13 mouse cellular contexts compared by ENCODE assay signal in the genomic region with DNA sequence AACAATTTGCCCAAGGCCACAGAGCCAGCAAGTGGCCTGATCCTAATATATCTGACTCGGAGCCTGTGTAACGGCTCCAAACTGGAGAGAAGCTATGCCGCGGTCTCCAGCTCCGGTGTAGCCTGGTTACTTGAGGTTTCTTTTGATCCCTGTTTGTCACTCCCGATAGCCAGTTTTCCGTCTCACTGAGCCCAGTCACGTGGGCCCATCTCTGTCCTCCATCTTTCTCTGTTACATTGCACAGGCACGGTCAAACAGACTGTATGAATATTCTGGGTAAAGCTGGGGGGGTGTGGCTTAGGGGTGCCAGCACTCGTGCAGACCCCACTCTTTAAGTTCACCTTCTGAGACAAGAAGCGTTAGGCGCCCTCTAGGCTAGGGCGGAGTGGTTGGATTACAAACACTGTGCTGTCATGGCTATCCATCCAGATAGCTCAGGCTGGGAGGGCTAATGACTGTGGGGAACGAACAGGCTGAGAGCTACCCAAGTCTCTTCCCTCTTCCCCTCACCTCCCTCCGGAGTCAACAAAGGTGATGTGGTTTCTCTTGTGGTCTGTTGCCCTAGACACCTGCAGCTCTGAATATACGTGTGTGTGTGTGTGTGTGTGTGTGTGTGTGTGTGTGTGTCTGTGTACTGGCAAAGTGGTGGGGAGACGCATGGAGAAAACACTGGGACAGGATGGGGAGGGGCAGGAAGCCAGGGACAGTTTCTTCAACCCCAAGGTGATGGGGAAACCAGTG. TPM values are rescaled to one million over a fixed set of nuclear protein-coding genes. Genes with fewer than 3 reads are reported as not detected.
A peak's percentile ranks its signal among the peaks of the same experiment; 100 is the strongest.
DNase-seq lines count a peak whose midpoint lies in the region; ATAC-seq lines count a peak whose summit lies in the region.
"Had no signal": no experiment of that assay in that cellular context is flagged by ENCODE, and none has a peak within 500 bp of the region (broad histone marks: within the 10 kb centered on the region; RNA-seq: fewer than 3 reads in every experiment).

No protein-coding gene starts in this region.

- H3K4me2 ChIP-seq in heart, embryonic 16.5 days (ENCODE audit: low read depth, low read length) = no peak overlapping the region

- no peaks in the 10 kb centered on the region for H3K27me3 ChIP-seq in heart, embryonic 16.5 days (ENCODE audit: control insufficient read depth, insufficient read depth, low read length)

- no peak for ATAC-seq in heart, embryonic 16.5 days (replicated peaks; ENCODE audit: extremely low read depth, insufficient read depth, low FRiP score)
- peak; percentile 45 for ATAC-seq in inflammation-experienced regulatory T-cells, adult 6 months
- ATAC-seq: hindbrain, postnatal 0 days; midbrain, embryonic 16.5 days had no signal

- no peak for DNase-seq in heart, postnatal 10 days
- peak; percentile 54 for DNase-seq in retina, postnatal 1 day
- no peak for DNase-seq in retina, embryonic 14.5 days (ENCODE audit: low spot score)
- no peak for DNase-seq in natural killer cell, adult 2 months (ENCODE audit: low spot score in 2 of 2)
- no peak for DNase-seq in adrenal gland, adult 18-20 months (ENCODE audit: low spot score in 2 of 2)
- DNase-seq: gastrocnemius, postnatal 14 days; lung, postnatal 10 days; right cerebral cortex, postnatal 4 days had no signal

- 52% methylated on average over 17 of the region's 17 CpGs for WGBS in heart, embryonic 16.5 days

- no peak overlapping the region for H3K9ac ChIP-seq in heart, embryonic 16.5 days (ENCODE audit: low read length)

- H3K4me1 ChIP-seq in heart, embryonic 16.5 days (ENCODE audit: control insufficient read depth, insufficient read depth, low read length) = peaks cover 55% of the 10 kb centered on the region

- H3K4me3 ChIP-seq in heart, embryonic 16.5 days (ENCODE audit: low read length) = no peak overlapping the region
- H3K4me3 ChIP-seq: forebrain, embryonic 10.5 days had no signal

- intact Hi-C loops in heart, postnatal 10 days (cut with DNase I) = no loop called here

- H3K9me3 ChIP-seq in heart, embryonic 16.5 days (replicated peaks; ENCODE audit: control insufficient read depth, low read length) = no peaks in the 10 kb centered on the region
- H3K9me3 ChIP-seq: forebrain, embryonic 10.5 days had no signal

- H3K27ac ChIP-seq in heart, embryonic 16.5 days (ENCODE audit: low read length) = peak overlapping the region; percentile 79
- H3K27ac ChIP-seq: forebrain, embryonic 10.5 days had no signal

- no peaks in the 10 kb centered on the region for H3K36me3 ChIP-seq in heart, embryonic 16.5 days (ENCODE audit: control insufficient read depth, insufficient read depth)
- H3K36me3 ChIP-seq: forebrain, embryonic 10.5 days had no signal

RNA-seq across cellular contexts. Expression of gene Hdac7, which starts 8.0 kb away (rescaled TPM):
- polyA plus RNA-seq in heart, embryonic 16.5 days (2015; fragmentation: Nextera tagmentation; extraction: Ambion mirVana) = 30.9 and 31.7 TPM in 2 replicates
- total RNA-seq in heart, postnatal 10 days (2021) = 10 to 100 TPM; 57.9 to 59.4 TPM
- polyA plus RNA-seq in inflammation-experienced regulatory T-cells, adult 6 months (2017; shearing (Covaris generic)) = 10 to 100 TPM; 47.2 to 80.6 (median 77.9) TPM
- 10 to 100 TPM; 29.7 to 55.2 TPM for total RNA-seq in adrenal gland, adult 18-20 months (2021)

RNA-seq across cellular contexts. Expression of gene Slc48a1, which starts 58.0 kb away (rescaled TPM):
- 71.0 and 76.0 TPM in 2 replicates for polyA plus RNA-seq in heart, embryonic 16.5 days (2015; fragmentation: Nextera tagmentation; extraction: Ambion mirVana)
- total RNA-seq in heart, postnatal 10 days (2021) = 10 to 100 TPM; 62.0 to 71.0 TPM
- 10 to 100 TPM; 30.1 to 34.1 (median 30.8) TPM for polyA plus RNA-seq in inflammation-experienced regulatory T-cells, adult 6 months (2017; shearing (Covaris generic))
- total RNA-seq in adrenal gland, adult 18-20 months (2021) = 100 to 1,000 TPM; 114 to 139 TPM
